Mouse (Mus musculus): ENCODE measurements around the gene Henmt1.

The Henmt1 gene

GRCm38 (mm10) chr3:109008180-109008579 lies 68.5 kb downstream of the Henmt1 start:
- no peak for DNase-seq
